Mouse (Mus musculus) embryonic stem cell, embryonic (primary cell): ENCODE results near the gene Tcea3.

Source experiments
- CTCF ChIA-PET, 4 experiments: fragments of 300-600 bp in 2 of 4; fragments of 350-600 bp in 2 of 4; sonication (Branson Sonifier 250); formaldehyde crosslinking; loops; one replicate each; lab custom pipeline; 2022; ENCODE audit warnings: inconsistent platforms in 2 of 4; lab: Charles Lee
- POLR2A ChIA-PET, 4 experiments: fragments of 300-600 bp in 2 of 4; fragments of 350-600 bp in 2 of 4; sonication (Branson Sonifier 250); formaldehyde crosslinking; loops; one replicate each; lab custom pipeline; 2022; ENCODE audit warnings: antibody characterized with exemption in 4 of 4, inconsistent platforms in 1 of 4; lab: Charles Lee

Tcea3 gene

GRCm38 (mm10) chr4:136282621-136283480 lies 35.3 kb downstream of the Tcea3 start:
- CTCF ChIA-PET, result interaction anchor here in 1 of 4 experiments (0.7 kb wide), 1 partner anchor 493 kb away, joined by 4 read pairs; no protein-coding TSS in a partner anchor
- POLR2A ChIA-PET, result interaction anchor here in 3 of 4 experiments (0.7 to 1.3 kb wide), 6 partner anchors 12 to 280 kb away, joined by 3 to 5 read pairs (median 3); no protein-coding TSS in a partner anchor

DNA sequence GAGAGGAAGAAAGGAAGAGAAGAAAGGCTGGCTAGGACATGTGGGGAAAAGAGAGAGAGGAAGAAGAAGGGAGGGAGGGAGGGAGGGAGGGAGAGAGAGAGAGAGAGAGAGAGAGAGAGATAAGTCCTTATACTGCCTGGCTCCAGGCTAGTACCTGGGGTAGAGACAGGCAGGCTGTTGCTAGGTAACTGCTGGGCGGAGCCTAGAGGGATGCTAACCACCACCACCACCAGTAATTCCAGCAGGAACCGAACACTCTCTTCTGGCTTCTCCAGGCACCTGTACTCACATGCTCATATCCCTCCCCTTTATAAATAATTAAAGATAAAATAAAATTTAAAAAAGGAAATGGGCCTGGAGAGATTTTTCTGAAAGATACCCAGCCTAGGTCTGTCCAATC lies 36.3 kb downstream of the Tcea3 start:
- ChIA-PET POLR2A (no interaction called here), CTCF (no interaction called here)

- CTCF ChIA-PET, result interaction anchor here in 2 of 4 experiments (1.7 to 2.2 kb wide), 4 partner anchors 12 to 112 kb away, joined by 7 to 23 read pairs (median 14); partner anchors contain the start of gene E2f2 (in 1 of the 2)
These were observed 36.9 kb downstream of the Tcea3 start, which contains the start of gene Zfp46 for GRCm38 (mm10) chr4:136284455-136284854. TSS of gene Zfp46 (plus strand) at chr4:136284683.

GRCm38 (mm10) chr4:136284891-136285290 lies 37.4 kb downstream of the Tcea3 start:
- CTCF ChIA-PET, result interaction anchor here in 3 of 4 experiments (0.6 to 2.2 kb wide), 18 partner anchors 8 to 1293 kb away, joined by 3 to 23 read pairs (median 5); partner anchors contain the start of genes E2f2 (in 1 of the 3) and Kdm1a (in 1 of the 3)
- POLR2A ChIA-PET, result interaction anchor here in 3 of 4 experiments (0.6 to 2.3 kb wide), 45 partner anchors 8 to 761 kb away, joined by 3 to 19 read pairs (median 4); partner anchors contain the start of genes Hnrnpr (in 3 of the 3), Rpl11 (in 2 of the 3), Eloa (in 1 of the 3) and Fuca1 (in 1 of the 3)

More at GRCm38 (mm10) chr4:136284455-136284854, 36.9 kb downstream of the Tcea3 start, which contains the start of gene Zfp46:
- POLR2A ChIA-PET, result interaction anchor here in 2 of 4 experiments (1.1 to 2.3 kb wide), 12 partner anchors 10 to 263 kb away, joined by 3 to 19 read pairs (median 6); partner anchors contain the start of genes Hnrnpr (in 2 of the 2), Eloa (in 1 of the 2), Rpl11 (in 1 of the 2) and Tcea3 (in 1 of the 2)

DNA sequence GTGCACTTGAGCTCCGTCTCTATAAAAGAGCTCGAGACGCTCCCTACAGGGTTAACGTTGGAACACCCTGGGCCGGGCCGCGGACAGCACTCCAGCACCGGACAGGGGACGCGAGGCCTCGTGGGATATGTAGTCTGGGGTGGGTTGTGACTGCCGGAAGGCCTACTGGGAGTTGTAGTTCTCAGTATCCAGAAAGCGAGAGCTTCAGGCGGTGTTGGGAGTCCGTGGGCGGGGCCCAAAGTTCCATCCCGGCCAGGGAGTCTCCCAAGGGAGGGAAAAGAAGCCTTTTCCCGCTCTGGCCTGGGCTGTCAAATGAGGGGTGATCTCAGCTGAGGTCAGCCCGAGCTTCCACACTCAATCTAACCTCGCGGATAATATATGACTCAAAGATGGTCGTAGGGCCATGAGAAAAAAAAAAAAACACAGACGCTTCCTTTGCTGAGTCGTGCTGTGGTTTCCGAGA lies 37.9 kb downstream of the Tcea3 start:
- ChIA-PET POLR2A (interaction anchor here (0.5 to 2.3 kb wide), 64 partner anchors 8 to 760 kb away, joined by 3 to 19 read pairs (median 4); partner anchors contain the start of genes Hnrnpr (in 3 of the 4), Rpl11 (in 2 of the 4), Tcea3 (in 2 of the 4) and E2f2 (in 1 of the 4)), CTCF (interaction anchor here in 3 of 4 experiments (0.6 to 2.2 kb wide), 26 partner anchors 9 to 1294 kb away, joined by 3 to 23 read pairs (median 4); partner anchors contain the start of genes E2f2 (in 1 of the 3) and Kdm1a (in 1 of the 3))

- ChIA-PET CTCF (interaction anchor here in 3 of 4 experiments (0.6 to 2.2 kb wide), 23 partner anchors 9 to 396 kb away, joined by 3 to 23 read pairs (median 4); partner anchors contain the start of genes E2f2 (in 1 of the 3) and Kdm1a (in 1 of the 3)), POLR2A (interaction anchor here (0.5 to 2.3 kb wide), 60 partner anchors 9 to 760 kb away, joined by 3 to 19 read pairs (median 4); partner anchors contain the start of genes Hnrnpr (in 3 of the 4), Rpl11 (in 2 of the 4), Tcea3 (in 2 of the 4) and E2f2 (in 1 of the 4))
These were observed 38.4 kb downstream of the Tcea3 start for GRCm38 (mm10) chr4:136285811-136286371.

DNA sequence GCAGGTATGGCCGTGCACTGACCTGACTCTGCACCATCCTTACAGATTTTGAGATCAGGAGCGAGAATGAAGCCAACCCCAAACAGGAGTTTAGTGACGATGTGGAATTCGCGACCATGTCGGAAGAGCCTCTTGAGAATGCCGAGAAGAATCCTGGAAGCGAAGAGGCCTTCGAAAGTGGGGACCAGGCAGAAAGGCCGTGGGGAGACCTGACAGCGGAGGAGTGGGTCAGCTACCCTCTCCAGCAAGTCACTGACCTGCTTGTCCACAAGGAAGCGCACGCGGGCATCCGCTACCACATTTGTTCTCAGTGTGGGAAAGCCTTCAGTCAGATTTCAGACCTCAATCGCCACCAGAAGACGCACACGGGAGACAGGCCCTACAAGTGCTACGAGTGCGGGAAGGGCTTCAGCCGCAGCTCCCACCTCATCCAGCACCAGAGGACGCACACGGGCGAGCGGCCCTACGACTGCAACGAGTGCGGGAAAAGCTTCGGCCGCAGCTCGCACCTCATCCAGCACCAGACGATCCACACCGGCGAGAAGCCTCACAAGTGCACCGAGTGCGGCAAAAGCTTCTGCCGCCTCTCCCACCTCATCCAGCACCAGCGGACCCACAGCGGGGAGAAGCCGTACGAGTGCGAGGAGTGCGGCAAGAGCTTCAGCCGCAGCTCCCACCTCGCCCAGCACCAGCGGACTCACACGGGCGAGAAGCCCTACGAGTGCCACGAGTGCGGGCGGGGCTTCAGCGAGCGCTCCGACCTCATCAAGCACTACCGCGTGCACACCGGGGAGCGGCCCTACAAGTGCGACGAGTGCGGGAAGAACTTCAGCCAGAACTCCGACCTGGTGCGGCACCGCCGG lies 42.6 kb downstream of the Tcea3 start:
- CTCF ChIA-PET, result interaction anchor here (0.6 to 2.8 kb wide), 14 partner anchors 11 to 561 kb away, joined by 3 to 19 read pairs (median 3); no protein-coding TSS in a partner anchor
- POLR2A ChIA-PET, result interaction anchor here (0.6 to 3.2 kb wide), 36 partner anchors 9 to 309 kb away, joined by 3 to 16 read pairs (median 4); partner anchors contain the start of genes Hnrnpr (in 3 of the 4), Rpl11 (in 2 of the 4), Asap3 (in 1 of the 4) and Tcea3 (in 1 of the 4)

DNA sequence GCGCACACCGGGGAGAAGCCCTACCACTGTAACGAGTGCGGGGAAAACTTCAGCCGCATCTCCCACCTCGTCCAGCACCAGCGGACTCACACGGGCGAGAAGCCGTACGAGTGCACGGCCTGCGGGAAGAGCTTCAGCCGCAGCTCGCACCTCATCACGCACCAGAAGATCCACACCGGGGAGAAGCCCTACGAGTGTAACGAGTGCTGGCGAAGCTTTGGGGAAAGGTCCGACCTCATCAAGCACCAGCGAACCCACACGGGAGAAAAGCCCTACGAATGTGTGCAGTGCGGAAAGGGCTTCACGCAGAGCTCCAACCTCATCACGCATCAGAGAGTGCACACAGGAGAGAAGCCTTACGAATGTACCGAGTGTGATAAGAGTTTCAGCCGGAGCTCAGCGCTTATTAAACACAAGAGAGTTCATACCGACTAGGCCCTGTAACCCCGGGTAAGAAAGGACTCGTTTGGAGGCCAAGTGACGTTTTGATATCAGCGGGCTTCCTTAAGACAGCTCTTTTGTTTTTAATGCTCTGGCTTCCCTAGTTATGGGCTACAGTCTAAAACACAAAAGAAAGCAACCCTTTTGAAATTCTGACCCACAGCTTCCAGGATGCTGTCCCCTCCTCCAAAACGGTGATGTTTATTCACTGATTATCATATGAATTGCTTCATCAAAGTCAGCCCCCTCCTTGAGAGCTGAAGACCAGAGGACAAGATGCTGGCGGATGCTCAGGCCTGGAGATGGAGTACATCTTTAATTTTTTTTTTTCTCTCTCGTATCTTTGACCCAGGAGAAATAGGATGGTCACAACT lies 43.5 kb downstream of the Tcea3 start:
- POLR2A ChIA-PET, result interaction anchor here (0.5 to 3.2 kb wide), 41 partner anchors 10 to 412 kb away, joined by 3 to 16 read pairs (median 4); partner anchors contain the start of genes Hnrnpr (in 3 of the 4), Rpl11 (in 2 of the 4), Asap3 (in 1 of the 4) and Tcea3 (in 1 of the 4)

GRCm38 (mm10) chr4:136291692-136292091 lies 44.2 kb downstream of the Tcea3 start:
- POLR2A ChIA-PET, result interaction anchor here (0.6 to 3.2 kb wide), 24 partner anchors 11 to 145 kb away, joined by 3 to 16 read pairs (median 4); partner anchors contain the start of genes Hnrnpr (in 3 of the 4), Asap3 (in 1 of the 4) and Tcea3 (in 1 of the 4)
- CTCF ChIA-PET, result interaction anchor here in 3 of 4 experiments (1.1 to 2.8 kb wide), 4 partner anchors 11 to 256 kb away, joined by 3 to 19 read pairs (median 8); no protein-coding TSS in a partner anchor

More for the DNA sequence above, 43.5 kb downstream of the Tcea3 start:
- CTCF ChIA-PET, result interaction anchor here (0.6 to 2.8 kb wide), 15 partner anchors 12 to 560 kb away, joined by 3 to 19 read pairs (median 3); no protein-coding TSS in a partner anchor

DNA sequence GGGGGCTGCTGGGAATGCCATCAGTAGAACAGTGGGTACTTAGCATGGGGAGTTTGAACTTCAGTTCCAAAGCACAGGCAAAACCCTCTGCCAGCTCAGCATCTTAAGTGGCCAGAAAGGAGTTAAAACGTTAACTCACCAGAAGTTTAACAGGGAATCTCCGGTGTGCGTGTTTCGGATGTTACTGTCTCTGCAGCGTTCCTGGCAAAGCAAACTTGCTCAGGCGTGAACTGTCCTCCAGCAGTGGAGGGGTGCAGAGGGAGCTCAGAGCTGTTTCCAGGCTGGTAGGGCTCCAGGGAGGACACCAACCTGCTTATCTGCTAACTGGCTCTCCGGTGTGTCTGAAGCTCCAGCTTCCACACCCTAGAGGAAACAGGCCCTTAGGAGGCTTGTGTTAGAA lies 48.4 kb downstream of the Tcea3 start:
- CTCF ChIA-PET, result interaction anchor here (0.5 to 2.9 kb wide), 12 partner anchors 11 to 417 kb away, joined by 3 to 11 read pairs (median 4); partner anchors contain the start of gene Zfp46 (in 1 of the 4)
- POLR2A ChIA-PET, result interaction anchor here in 2 of 4 experiments (0.6 to 2.1 kb wide), 13 partner anchors 10 to 455 kb away, joined by 3 to 10 read pairs (median 3); partner anchors contain the start of genes Hnrnpr (in 2 of the 2) and E2f2 (in 1 of the 2)

DNA sequence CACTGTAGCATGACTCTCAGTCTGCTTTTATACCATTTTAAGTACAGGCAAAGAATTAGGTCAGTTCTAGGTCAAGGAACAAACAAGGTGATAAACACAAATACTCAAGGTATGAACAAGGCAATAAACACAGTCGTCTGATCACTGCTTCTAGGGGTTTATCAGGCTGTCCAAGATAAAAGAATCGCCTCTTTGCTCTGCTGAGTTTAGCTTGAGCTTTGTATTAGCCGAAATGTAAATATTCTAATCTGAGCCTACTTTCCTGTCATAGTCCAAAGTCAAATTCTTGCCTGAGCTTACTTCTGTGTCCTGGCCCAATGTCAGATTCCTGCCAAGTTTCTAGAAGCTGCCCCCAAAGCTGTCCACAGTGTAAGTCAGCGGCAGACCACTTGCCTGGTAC lies 54.9 kb downstream of the Tcea3 start:
- CTCF ChIA-PET, result interaction anchor here in 3 of 4 experiments (0.6 to 1.7 kb wide), 5 partner anchors 12 to 81 kb away, joined by 3 to 5 read pairs (median 4); no protein-coding TSS in a partner anchor
- POLR2A ChIA-PET, result interaction anchor here (0.6 to 2.1 kb wide), 14 partner anchors 9 to 370 kb away, joined by 3 to 11 read pairs (median 4); partner anchors contain the start of gene 6030445D17Rik (in 1 of the 4)

GRCm38 (mm10) chr4:136304181-136304580 lies 56.7 kb downstream of the Tcea3 start:
- POLR2A ChIA-PET, result interaction anchor here (0.7 to 1.9 kb wide), 14 partner anchors 13 to 97 kb away, joined by 3 to 12 read pairs (median 3); no protein-coding TSS in a partner anchor

DNA sequence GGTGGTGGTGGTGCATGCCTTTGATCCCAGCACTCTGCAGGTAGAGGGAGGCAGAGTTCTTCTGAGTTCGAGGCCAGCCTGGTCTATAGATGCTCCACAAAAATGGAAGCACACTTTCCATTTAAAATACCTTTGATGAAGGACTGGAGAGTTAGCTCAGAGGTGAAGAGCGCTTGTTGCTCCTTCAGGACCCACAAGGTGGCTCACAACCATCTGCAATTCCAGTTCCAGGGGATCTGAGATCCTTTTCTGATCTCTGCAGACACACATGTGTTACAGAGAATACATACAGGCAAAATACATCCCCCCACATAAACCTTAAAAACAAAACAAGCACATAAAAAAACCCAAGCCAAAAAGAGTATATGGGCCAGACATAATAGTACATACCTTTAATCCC lies 60.8 kb downstream of the Tcea3 start:
- ChIA-PET POLR2A (interaction anchor here in 3 of 4 experiments (0.6 to 1.9 kb wide), 7 partner anchors 12 to 62 kb away, joined by 3 to 5 read pairs (median 4); partner anchors contain the start of gene Tcea3 (in 1 of the 3)), CTCF (interaction anchor here in 2 of 4 experiments (0.6 to 1.0 kb wide), 3 partner anchors 21 to 1873 kb away, joined by 3 to 4 read pairs (median 3); no protein-coding TSS in a partner anchor)

More at GRCm38 (mm10) chr4:136304181-136304580, 56.7 kb downstream of the Tcea3 start:
- CTCF ChIA-PET, result interaction anchor here in 3 of 4 experiments (0.6 to 1.6 kb wide), 7 partner anchors 9 to 102 kb away, joined by 3 to 4 read pairs (median 3); no protein-coding TSS in a partner anchor

DNA sequence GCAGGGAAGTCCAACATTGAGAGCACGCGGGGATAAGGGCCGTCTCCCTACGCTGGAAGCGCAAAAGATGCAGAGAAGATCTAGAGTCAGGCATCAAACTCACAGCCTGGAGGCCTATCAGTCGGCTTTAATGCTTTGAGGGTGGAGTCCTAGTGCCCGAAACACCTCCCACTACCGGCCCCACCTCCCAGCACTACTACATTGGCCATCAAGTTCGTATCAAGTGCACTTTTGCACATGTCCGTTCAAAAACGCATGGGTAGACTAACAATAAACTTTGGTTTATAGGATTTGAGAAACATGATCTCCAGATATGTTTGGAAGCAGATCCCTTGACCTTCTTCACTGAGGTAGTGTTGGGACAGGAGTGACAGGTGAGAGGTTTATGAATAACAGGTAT lies 62.3 kb downstream of the Tcea3 start:
- CTCF ChIA-PET, result no interaction called here
- POLR2A ChIA-PET, result interaction anchor here in 3 of 4 experiments (0.6 to 3.3 kb wide), 18 partner anchors 11 to 337 kb away, joined by 3 to 21 read pairs (median 5); partner anchors contain the start of genes Tcea3 (in 2 of the 3) and Zfp46 (in 1 of the 3)
